Mouse (Mus musculus) hindbrain, embryonic 16.5 days (tissue): ENCODE measurements around the gene Ndufaf2. TPM values are rescaled to one million over a fixed set of nuclear protein-coding genes. Genes with fewer than 3 reads are reported as not detected.
A peak's percentile ranks its signal among the peaks of the same experiment; 100 is the strongest.

Experiments used
- ATAC-seq: fragments of 200-750 bp; cut with Nextera tagmentation; 2 replicates; pipeline ENCODE4 v1.8.0; 2017; ENCODE audit warnings: moderate TSS enrichment, moderate library complexity
- H3K27ac ChIP-seq: fragments of 300-500 bp; sonication (generic); 2 replicates; pipeline ENCODE4 v1.5.1; 2014; ENCODE audit warnings: low read depth, mild to moderate bottlenecking, control low read depth, low read length, moderate library complexity
- H3K27me3 ChIP-seq: fragments of 300-500 bp; sonication (generic); replicated peaks from 2 replicates; pipeline ENCODE4 v1.6.1; 2014; ENCODE audit warnings: low read length; ENCODE audit not compliant: control insufficient read depth, insufficient read depth
- H3K36me3 ChIP-seq: fragments of 300-500 bp; sonication (generic); 2 replicates; pipeline ENCODE4 v1.6.1; 2014; ENCODE audit warnings: mild to moderate bottlenecking, low read length, moderate library complexity, mixed read lengths; ENCODE audit not compliant: control insufficient read depth, insufficient read depth
- H3K4me1 ChIP-seq: fragments of 300-500 bp; sonication (generic); 2 replicates; pipeline ENCODE4 v1.6.1; 2014; ENCODE audit warnings: low read depth, low read length; ENCODE audit not compliant: control insufficient read depth, insufficient read depth
- H3K4me2 ChIP-seq: fragments of 300-500 bp; sonication (generic); 2 replicates; pipeline ENCODE4 v1.6.1; 2014; ENCODE audit warnings: mild to moderate bottlenecking, low read length, control low read depth, moderate library complexity
- H3K4me3 ChIP-seq: fragments of 300-500 bp; sonication (generic); 2 replicates; pipeline ENCODE4 v1.5.1; 2014; ENCODE audit warnings: mild to moderate bottlenecking, low read length, control low read depth, moderate library complexity
- H3K9ac ChIP-seq: fragments of 300-500 bp; sonication (generic); 2 replicates; pipeline ENCODE4 v1.6.1; 2014; ENCODE audit warnings: low read depth, mild to moderate bottlenecking, control low read depth, low read length, moderate library complexity
- H3K9me3 ChIP-seq: fragments of 300-500 bp; sonication (generic); 2 replicates; pipeline ENCODE4 v1.6.1; 2014; ENCODE audit warnings: mild to moderate bottlenecking, low read length, moderate library complexity; ENCODE audit not compliant: control insufficient read depth
- WGBS: fragments of 180-500 bp; shearing (Covaris S2); extraction: QIAGEN DNeasy Blood & Tissue Kit; methylation state at CpG from one replicate; pipeline ENCODE4 v1.1.7; 2014; 5-methylcytosine and 5-hydroxymethylcytosine counted together
- polyA plus RNA-seq: library from polyadenylated mRNA; unstranded; fragments of >200 nt; fragmentation: Nextera tagmentation; extraction: Ambion mirVana; gene quantifications from 2 replicates; pipeline ENCODE4 v1.2.1, GENCODE M21; 2015

Ndufaf2 gene
- polyA plus RNA-seq, 1 experiment from 2014 or later, result 74.7 TPM

GRCm38 (mm10) chr13:108157156-108157555 lies 1.3 kb downstream of the Ndufaf2 start:
- peaks cover 10% of the 10 kb centered on the region for H3K4me1 ChIP-seq
- WGBS, result 79% methylated on average over 2 of the region's 2 CpGs
- no peak overlapping the region for H3K4me2 ChIP-seq
- H3K27ac ChIP-seq, result no peak overlapping the region
- no peaks in the 10 kb centered on the region for H3K27me3 ChIP-seq
- H3K4me3 ChIP-seq, result no peak overlapping the region
- H3K9ac ChIP-seq, result no peak overlapping the region
- H3K9me3 ChIP-seq, result no peaks in the 10 kb centered on the region
- no peak for ATAC-seq
- peaks cover 5% of the 10 kb centered on the region; the same call in 1 of the 2 replicates for H3K36me3 ChIP-seq

- Histone ChIP-seq H3K4me3 (no peak overlapping the region), H3K36me3 (no peaks in the 10 kb centered on the region), H3K27ac (no peak overlapping the region), H3K27me3 (no peaks in the 10 kb centered on the region), H3K4me2 (no peak overlapping the region), H3K4me1 (peaks cover 4% of the 10 kb centered on the region), H3K9me3 (no peaks in the 10 kb centered on the region), H3K9ac (no peak overlapping the region)
- peak; percentile 55 for ATAC-seq
- 59% methylated on average over 8 of the region's 8 CpGs for WGBS
Measured at GRCm38 (mm10) chr13:108152650-108153372, 5.6 kb downstream of the Ndufaf2 start.

- H3K36me3 ChIP-seq, result no peaks in the 10 kb centered on the region
- no peak for ATAC-seq
- H3K27me3 ChIP-seq, result no peaks in the 10 kb centered on the region
- no peak overlapping the region for H3K27ac ChIP-seq
- H3K4me1 ChIP-seq, result no peaks in the 10 kb centered on the region
- H3K4me2 ChIP-seq, result no peak overlapping the region
- no peak overlapping the region for H3K4me3 ChIP-seq
- no peaks in the 10 kb centered on the region for H3K9me3 ChIP-seq
- no peak overlapping the region for H3K9ac ChIP-seq
Measured at GRCm38 (mm10) chr13:108151782-108152181, 6.6 kb downstream of the Ndufaf2 start.

- no peak overlapping the region for H3K4me2 ChIP-seq
- H3K9me3 ChIP-seq, result no peaks in the 10 kb centered on the region
- H3K4me3 ChIP-seq, result no peak overlapping the region
- no peaks in the 10 kb centered on the region for H3K27me3 ChIP-seq
- no peak for ATAC-seq
- no peaks in the 10 kb centered on the region for H3K4me1 ChIP-seq
- 92% methylated on average over 8 of the region's 8 CpGs for WGBS
- no peaks in the 10 kb centered on the region for H3K36me3 ChIP-seq
- H3K27ac ChIP-seq, result no peak overlapping the region
- H3K9ac ChIP-seq, result no peak overlapping the region
Measured at GRCm38 (mm10) chr13:108144086-108144485, 14.3 kb downstream of the Ndufaf2 start.

- H3K27ac ChIP-seq, result no peak overlapping the region
- no peaks in the 10 kb centered on the region for H3K27me3 ChIP-seq
- no peak for ATAC-seq
- no peak overlapping the region for H3K4me3 ChIP-seq
- no peaks in the 10 kb centered on the region for H3K4me1 ChIP-seq
- H3K9me3 ChIP-seq, result no peaks in the 10 kb centered on the region
- no peaks in the 10 kb centered on the region for H3K36me3 ChIP-seq
- no peak overlapping the region for H3K9ac ChIP-seq
- H3K4me2 ChIP-seq, result no peak overlapping the region
- WGBS, result 83% methylated on average over 5 of the region's 5 CpGs
Measured at GRCm38 (mm10) chr13:108138403-108138977, 19.9 kb downstream of the Ndufaf2 start.

- H3K4me3 ChIP-seq, result no peak overlapping the region
- H3K4me1 ChIP-seq, result no peaks in the 10 kb centered on the region
- ATAC-seq, result no peak
- no peak overlapping the region for H3K27ac ChIP-seq
- no peak overlapping the region for H3K4me2 ChIP-seq
- no peaks in the 10 kb centered on the region for H3K9me3 ChIP-seq
- no peak overlapping the region for H3K9ac ChIP-seq
- H3K36me3 ChIP-seq, result no peaks in the 10 kb centered on the region
- WGBS, result 82% methylated on average over 6 of the region's 6 CpGs
- no peaks in the 10 kb centered on the region for H3K27me3 ChIP-seq
Measured at GRCm38 (mm10) chr13:108135617-108136016, 22.8 kb downstream of the Ndufaf2 start.

GRCm38 (mm10) chr13:108132031-108132819 lies 26.2 kb downstream of the Ndufaf2 start:
- ATAC-seq, result no peak
- H3K9me3 ChIP-seq, result no peaks in the 10 kb centered on the region
- no peaks in the 10 kb centered on the region for H3K36me3 ChIP-seq
- 68% methylated on average over 6 of the region's 6 CpGs for WGBS
- no peaks in the 10 kb centered on the region for H3K4me1 ChIP-seq
- no peak overlapping the region for H3K4me3 ChIP-seq
- H3K27me3 ChIP-seq, result no peaks in the 10 kb centered on the region
- H3K4me2 ChIP-seq, result no peak overlapping the region
- no peak overlapping the region for H3K27ac ChIP-seq
- H3K9ac ChIP-seq, result no peak overlapping the region

GRCm38 (mm10) chr13:108130737-108131136 lies 27.7 kb downstream of the Ndufaf2 start:
- no peaks in the 10 kb centered on the region for H3K9me3 ChIP-seq
- H3K9ac ChIP-seq, result no peak overlapping the region
- H3K4me3 ChIP-seq, result no peak overlapping the region
- H3K36me3 ChIP-seq, result no peaks in the 10 kb centered on the region
- no peak overlapping the region for H3K27ac ChIP-seq
- ATAC-seq, result no peak
- 88% methylated on average over 5 of the region's 5 CpGs for WGBS
- H3K4me1 ChIP-seq, result no peaks in the 10 kb centered on the region
- H3K4me2 ChIP-seq, result no peak overlapping the region
- H3K27me3 ChIP-seq, result no peaks in the 10 kb centered on the region

- Histone ChIP-seq H3K4me3 (no peak overlapping the region), H3K27ac (no peak overlapping the region), H3K9me3 (no peaks in the 10 kb centered on the region), H3K4me2 (no peak overlapping the region), H3K36me3 (no peaks in the 10 kb centered on the region), H3K27me3 (no peaks in the 10 kb centered on the region), H3K4me1 (peaks cover 2% of the 10 kb centered on the region; the same call in 1 of the 2 replicates), H3K9ac (no peak overlapping the region)
- no peak for ATAC-seq
- WGBS, result 57% methylated on average over 7 of the region's 7 CpGs
Measured at GRCm38 (mm10) chr13:108129070-108129469, 29.4 kb downstream of the Ndufaf2 start.
